Mouse (Mus musculus) thymus, adult 2 months (tissue): ENCODE data around the gene Dcst1. TPM values are rescaled to one million over a fixed set of nuclear protein-coding genes. Genes with fewer than 3 reads are reported as not detected.
A peak's percentile ranks its signal among the peaks of the same experiment; 100 is the strongest.

Experiments used
- DNase-seq: peaks from one replicate; pipeline ENCODE4 v3.0.0; 2021
- H3K27ac ChIP-seq: fragments of 200-500 bp; 2 replicates; pipeline ENCODE4 v1.5.1; 2012; ENCODE audit warnings: low read length, control low read depth; ENCODE audit not compliant: control insufficient read depth, insufficient read depth
- H3K27me3 ChIP-seq: fragments of 200-500 bp; 2 replicates; pipeline ENCODE4 v1.6.1; 2012; ENCODE audit warnings: mild to moderate bottlenecking, low read length, moderate library complexity, mixed read lengths; ENCODE audit not compliant: control insufficient read depth, insufficient read depth
- H3K36me3 ChIP-seq: fragments of 200-500 bp; 2 replicates; pipeline ENCODE4 v1.6.1; 2012; ENCODE audit warnings: mild to moderate bottlenecking, low read length, moderate library complexity; ENCODE audit not compliant: control insufficient read depth, insufficient read depth
- H3K4me1 ChIP-seq: fragments of 200-500 bp; replicated peaks from 2 replicates; pipeline ENCODE4 v1.6.1; 2012; ENCODE audit warnings: low read length; ENCODE audit not compliant: control insufficient read depth, insufficient read depth
- H3K4me3 ChIP-seq: fragments of 200-500 bp; 2 replicates; pipeline ENCODE4 v1.5.1; 2012; ENCODE audit warnings: mild to moderate bottlenecking, low read length, control low read depth, moderate library complexity; ENCODE audit not compliant: control insufficient read depth, insufficient read depth
- CTCF ChIP-seq: fragments of 200-500 bp; IDR thresholded peaks from 2 replicates; pipeline ENCODE4 v1.5.1; 2012; ENCODE audit warnings: mild to moderate bottlenecking, control low read depth, low read length, moderate library complexity, borderline replicate concordance; ENCODE audit not compliant: control insufficient read depth, poor library complexity, insufficient read depth; ENCODE audit errors: extremely low read depth
- POLR2A ChIP-seq: fragments of 200-500 bp; IDR thresholded peaks from 2 replicates; pipeline ENCODE4 v1.6.1; 2012; ENCODE audit warnings: mild to moderate bottlenecking, low read length, control low read depth, moderate library complexity; ENCODE audit not compliant: control insufficient read depth, poor library complexity, insufficient read depth; ENCODE audit errors: extremely low read depth
- WGBS: fragments of 180-500 bp; shearing (Covaris S2); methylation state at CpG from one replicate; pipeline ENCODE4 v1.1.7; 2018; 5-methylcytosine and 5-hydroxymethylcytosine counted together
- polyA plus RNA-seq: library from polyadenylated mRNA; depleted of rRNA; stranded (reverse); fragments of >200 nt; gene quantifications from 2 replicates; pipeline ENCODE4 v1.2.3, GENCODE M21; 2012

Dcst1 gene
- polyA plus RNA-seq, 1 experiment, result 0.24 TPM

- WGBS, result 9% methylated on average over 26 of the region's 26 CpGs
- Histone ChIP-seq H3K4me3 (no peak overlapping the region), H3K27ac (no peak overlapping the region), H3K27me3 (peaks cover 26% of the 10 kb centered on the region), H3K4me1 (peaks cover 22% of the 10 kb centered on the region), H3K36me3 (no peaks in the 10 kb centered on the region)
- TF ChIP-seq POLR2A (no peak), CTCF (peak; percentile 75; the same call in 1 of the 2 replicates)
- peak; percentile 62 for DNase-seq
Measured at GRCm38 (mm10) chr3:89315195-89315929, 49.7 kb downstream of the Dcst1 start.

GRCm38 (mm10) chr3:89314791-89315190 is 50.3 kb downstream of the Dcst1 start:
- no peak for DNase-seq
- Histone ChIP-seq H3K4me1 (peaks cover 17% of the 10 kb centered on the region), H3K4me3 (no peak overlapping the region), H3K27me3 (peaks cover 20% of the 10 kb centered on the region), H3K27ac (no peak overlapping the region), H3K36me3 (no peaks in the 10 kb centered on the region)
- TF ChIP-seq POLR2A (no peak), CTCF (no peak)
- 63% methylated on average over 2 of the region's 2 CpGs for WGBS

GRCm38 (mm10) chr3:89314340-89314739 is 50.7 kb downstream of the Dcst1 start:
- Histone ChIP-seq H3K4me1 (peaks cover 12% of the 10 kb centered on the region), H3K4me3 (no peak overlapping the region), H3K27ac (no peak overlapping the region), H3K36me3 (no peaks in the 10 kb centered on the region), H3K27me3 (peaks cover 16% of the 10 kb centered on the region)
- 71% methylated on average over 5 of the region's 5 CpGs for WGBS
- TF ChIP-seq POLR2A (no peak), CTCF (no peak)
- DNase-seq, result no peak

GRCm38 (mm10) chr3:89308089-89308488 is 57.0 kb downstream of the Dcst1 start:
- DNase-seq, result peak; percentile 54
- peaks cover 8% of the 10 kb centered on the region for H3K4me1 ChIP-seq
- no peaks in the 10 kb centered on the region for H3K27me3 ChIP-seq
- H3K27ac ChIP-seq, result no peak overlapping the region
- WGBS, result 9% methylated on average over 9 of the region's 9 CpGs
- no peak overlapping the region for H3K4me3 ChIP-seq
- TF ChIP-seq POLR2A (no peak), CTCF (peak; percentile 76; the same call in 1 of the 2 replicates)
- H3K36me3 ChIP-seq, result no peaks in the 10 kb centered on the region

- no peaks in the 10 kb centered on the region for H3K27me3 ChIP-seq
- TF ChIP-seq POLR2A, result no peak
- TF ChIP-seq CTCF, result no peak
- H3K36me3 ChIP-seq, result no peaks in the 10 kb centered on the region
- H3K4me3 ChIP-seq, result no peak overlapping the region
- H3K27ac ChIP-seq, result no peak overlapping the region
- WGBS, result 69% methylated on average over 8 of the region's 8 CpGs
- H3K4me1 ChIP-seq, result peaks cover 8% of the 10 kb centered on the region
- no peak for DNase-seq
Measured at GRCm38 (mm10) chr3:89305551-89306325, 59.3 kb downstream of the Dcst1 start.

GRCm38 (mm10) chr3:89305105-89305504 is 59.9 kb downstream of the Dcst1 start:
- TF ChIP-seq CTCF (no peak), POLR2A (no peak)
- no peak for DNase-seq
- H3K36me3 ChIP-seq, result no peaks in the 10 kb centered on the region
- 85% methylated on average over 4 of the region's 4 CpGs for WGBS
- H3K4me1 ChIP-seq, result peaks cover 8% of the 10 kb centered on the region
- no peak overlapping the region for H3K4me3 ChIP-seq
- H3K27ac ChIP-seq, result no peak overlapping the region
- H3K27me3 ChIP-seq, result no peaks in the 10 kb centered on the region
